Mouse (Mus musculus): Measurements from ENCODE around the gene Slc35e2. TPM values are rescaled to one million over a fixed set of nuclear protein-coding genes. Genes with fewer than 3 reads are reported as not detected.
"Not testable (repeated sequence)": the region's sequence is repeated elsewhere in the genome, so short reads cannot be mapped to it uniquely, and the experiment has no call there.

Gene Slc35e2
- total RNA-seq, 2 experiments from 2014 or later: 12.2 to 13.1 TPM

- no peak for DNase-seq
- intact Hi-C loops (cut with DNase I): no loop called here
Observed at GRCm38 (mm10) chr4:155613264-155613663, 12.0 kb downstream of the Slc35e2 start.

- DNase-seq: no peak
- intact Hi-C loops (cut with DNase I): no loop called here
Observed at GRCm38 (mm10) chr4:155618321-155618720, 17.1 kb downstream of the Slc35e2 start.

- intact Hi-C loops (cut with DNase I): loop anchor here (5.0 kb wide), 1 partner anchor 83 kb away; no protein-coding TSS in a partner anchor
Observed at GRCm38 (mm10) chr4:155624338-155625291, 23.4 kb downstream of the Slc35e2 start, which contains the start of gene Cdk11b. Gene Cdk11b, plus strand, starts transcription at chr4:155624854.

GRCm38 (mm10) chr4:155630267-155630666 is 29.1 kb downstream of the Slc35e2 start:
- DNase-seq: no peak
- intact Hi-C loops (cut with DNase I): no loop called here

More at GRCm38 (mm10) chr4:155624338-155625291, 23.4 kb downstream of the Slc35e2 start, which contains the start of gene Cdk11b:
- DNase-seq: peak; percentile 98

GRCm38 (mm10) chr4:155635766-155636499 is 34.7 kb downstream of the Slc35e2 start:
- intact Hi-C loops (cut with DNase I): no loop called here
- DNase-seq: no peak

- no peak for DNase-seq
- intact Hi-C loops (cut with DNase I): no loop called here
Observed at GRCm38 (mm10) chr4:155643531-155643930, 42.3 kb downstream of the Slc35e2 start.

- intact Hi-C loops (cut with DNase I); DNase-seq: not testable (repeated sequence)
Observed at GRCm38 (mm10) chr4:155645308-155645707, 44.1 kb downstream of the Slc35e2 start, which contains the start of gene Gm10563. Gene Gm10563, minus strand, starts transcription at chr4:155645408.

- DNase-seq: no peak
- intact Hi-C loops (cut with DNase I): no loop called here
Observed at GRCm38 (mm10) chr4:155645721-155646120, 44.5 kb downstream of the Slc35e2 start.

- intact Hi-C loops (cut with DNase I): no loop called here
- DNase-seq: no peak
Observed at GRCm38 (mm10) chr4:155649355-155649754, 48.1 kb downstream of the Slc35e2 start.

GRCm38 (mm10) chr4:155651553-155652269 is 50.5 kb downstream of the Slc35e2 start:
- intact Hi-C loops (cut with DNase I): no loop called here
- peak; percentile 70 to 76 for DNase-seq

- intact Hi-C loops (cut with DNase I): no loop called here
- DNase-seq: peak in 1 of 2 experiments; percentile 38
Observed at GRCm38 (mm10) chr4:155652283-155653085, 51.3 kb downstream of the Slc35e2 start.

GRCm38 (mm10) chr4:155653086-155653450 is 51.9 kb downstream of the Slc35e2 start, which contains the start of gene Mmp23:
Gene Mmp23, minus strand, starts transcription at chr4:155653384.
- DNase-seq: peak; percentile 76 to 78
- intact Hi-C loops (cut with DNase I): no loop called here

- intact Hi-C loops (cut with DNase I): no loop called here
- DNase-seq: peak; percentile 47 to 64
Observed at GRCm38 (mm10) chr4:155653451-155654182, 52.4 kb downstream of the Slc35e2 start.

- intact Hi-C loops (cut with DNase I): no loop called here
- no peak for DNase-seq
Observed at GRCm38 (mm10) chr4:155654183-155654455, 52.9 kb downstream of the Slc35e2 start.

GRCm38 (mm10) chr4:155654456-155655298 is 53.5 kb downstream of the Slc35e2 start:
- DNase-seq: peak; percentile 68 to 72

GRCm38 (mm10) chr4:155656214-155656751 is 55.1 kb downstream of the Slc35e2 start:
- no peak for DNase-seq
- intact Hi-C loops (cut with DNase I): no loop called here

More at GRCm38 (mm10) chr4:155654456-155655298, 53.5 kb downstream of the Slc35e2 start:
- intact Hi-C loops (cut with DNase I): no loop called here

GRCm38 (mm10) chr4:155658961-155659360 is 57.7 kb downstream of the Slc35e2 start:
- intact Hi-C loops (cut with DNase I): no loop called here
- no peak for DNase-seq

GRCm38 (mm10) chr4:155660641-155661040 is 59.4 kb downstream of the Slc35e2 start:
- no peak for DNase-seq
- intact Hi-C loops (cut with DNase I): no loop called here
